Mouse (Mus musculus): Measurements from ENCODE around the gene Tmem82.

DNA sequence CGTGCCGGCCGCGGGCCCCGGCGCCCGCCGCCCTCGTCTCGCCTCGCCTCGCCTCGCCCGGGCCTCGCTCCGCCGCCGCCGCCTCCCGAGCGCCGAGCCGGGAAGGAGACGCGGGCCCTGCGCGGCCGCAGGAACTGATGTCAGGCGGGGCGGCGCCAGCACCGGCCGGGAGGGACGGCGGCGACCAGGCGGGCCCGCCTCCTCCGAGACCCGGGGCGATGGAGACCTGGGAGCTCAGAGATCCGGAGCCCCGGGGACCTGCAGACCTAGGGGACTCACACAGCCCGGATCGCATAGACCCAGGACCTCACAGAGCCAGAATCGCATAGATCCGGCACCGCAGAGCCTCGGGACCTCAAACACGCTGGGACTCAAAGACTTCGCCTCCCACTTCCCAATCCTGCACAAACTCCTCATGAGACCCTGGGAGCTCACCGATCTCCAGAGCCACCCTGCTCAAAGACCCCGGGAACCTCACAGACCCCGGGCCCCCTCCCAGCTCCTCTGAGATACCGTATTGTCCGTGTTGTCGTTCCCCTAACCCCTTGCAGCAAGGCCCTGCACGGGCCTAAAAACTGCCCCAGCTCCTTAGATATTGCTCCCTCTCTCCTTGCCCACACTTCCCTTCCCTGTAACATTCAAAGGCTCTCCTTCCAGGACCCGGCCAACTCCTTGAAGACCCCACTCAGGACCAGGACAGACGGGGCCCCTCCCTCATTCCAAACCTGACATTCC lies 45.7 kb upstream of the Tmem82 start:
- TF ChIP-seq CTCF (conservative IDR thresholded peaks at IDR 0.05; ENCODE audit: insufficient read depth, insufficient read length, low read depth, low read length) (no peak), POLR2A (IDR thresholded peaks at IDR 0.05; ENCODE audit: low read depth, low read length) (no peak)

All from kidney, adult 2 months (tissue).